Mouse (Mus musculus): ENCODE data around the gene OR5BS1P.

DNA sequence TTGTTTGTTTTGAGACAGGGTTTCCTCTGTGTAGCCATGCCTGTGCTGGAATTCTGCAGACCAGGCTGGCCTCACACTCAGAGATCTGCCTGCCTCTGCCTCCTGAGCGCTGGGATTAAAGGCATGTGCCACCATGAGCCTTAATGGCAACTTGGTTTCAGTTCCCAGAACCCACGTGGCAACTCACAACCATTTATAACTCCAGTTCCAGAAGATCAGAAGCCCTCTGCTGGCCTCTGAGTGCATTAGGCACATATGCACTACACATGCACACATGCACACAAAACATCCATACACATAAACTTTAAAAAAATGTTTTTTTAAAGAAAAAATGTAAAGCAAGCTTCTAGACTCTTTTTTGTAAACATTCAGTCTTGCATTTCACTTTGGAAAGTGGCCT, 39.7 kb downstream of the OR5BS1P start:
- TF ChIP-seq CTCF (IDR thresholded peaks at IDR 0.05; ENCODE audit: extremely low read depth, insufficient read depth, low read length) (no peak), POLR2A (IDR thresholded peaks at IDR 0.05; ENCODE audit: extremely low read depth, insufficient read depth, low read length) (no peak)

All from cortical plate, adult 2 months (tissue).